Mouse (Mus musculus): Measurements from ENCODE around the gene Cabp2. TPM values are rescaled to one million over a fixed set of nuclear protein-coding genes. Genes with fewer than 3 reads are reported as not detected.
"Not testable (repeated sequence)": the region's sequence is repeated elsewhere in the genome, so short reads cannot be mapped to it uniquely, and the experiment has no call there.

Cabp2 gene
- polyA plus RNA-seq, 1 experiment from 2014 or later: not detected

DNA sequence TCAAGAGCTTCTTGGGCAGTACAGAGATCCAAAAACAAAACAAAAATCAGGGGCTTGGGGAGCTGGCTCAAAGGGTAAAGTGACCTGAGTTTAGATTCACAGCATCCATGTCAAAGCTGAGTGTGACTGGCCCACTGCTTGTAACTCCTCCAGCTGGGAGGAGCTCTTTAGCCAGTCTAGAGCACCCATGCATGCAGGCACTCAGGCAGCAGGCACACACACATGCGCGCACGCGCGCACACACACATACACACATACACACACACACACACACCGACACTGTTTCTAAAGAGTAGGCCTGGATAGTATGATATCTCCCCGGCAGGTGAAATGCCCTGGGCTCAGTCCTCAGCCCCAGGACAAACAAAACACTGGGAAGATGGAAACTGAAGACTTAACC lies 35.6 kb downstream of the Cabp2 start:
- Histone ChIP-seq H3K4me3 (replicated peaks) (no peak overlapping the region), H3K4me1 (replicated peaks) (peaks cover 28% of the 10 kb centered on the region), H3K9ac (replicated peaks) (no peak overlapping the region), H3K36me3 (peaks cover 69% of the 10 kb centered on the region), H3K9me3 (no peaks in the 10 kb centered on the region), H3K4me2 (no peak overlapping the region), H3K27me3 (no peaks in the 10 kb centered on the region), H3K27ac (no peak overlapping the region)
- no peak for ATAC-seq (ENCODE audit: insufficient number of reproducible peaks, insufficient read depth, low FRiP score, low TSS enrichment, low read depth)
- 99% methylated on average over 7 of the region's 7 CpGs for WGBS

DNA sequence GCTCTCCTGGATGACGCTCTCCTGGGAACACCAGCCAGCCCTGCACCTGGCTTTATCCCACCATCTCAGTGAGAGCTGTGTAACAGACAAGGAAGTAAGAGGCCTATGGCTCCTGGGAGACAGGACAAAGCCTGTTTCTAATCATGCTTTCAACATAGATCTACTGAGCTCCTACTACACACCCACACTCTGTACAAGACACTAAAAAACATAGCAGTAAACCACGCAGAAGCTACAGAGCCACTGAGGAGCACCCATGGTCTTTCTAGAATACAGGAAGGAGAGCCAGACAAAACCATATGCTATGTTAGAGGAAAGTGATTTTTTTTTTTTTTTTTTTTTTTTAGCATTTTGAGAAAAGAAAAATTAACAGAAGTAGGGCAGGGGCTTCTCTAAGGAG lies 37.0 kb downstream of the Cabp2 start:
- H3K27ac ChIP-seq: no peak overlapping the region
- H3K4me2 ChIP-seq: no peak overlapping the region
- WGBS: 93% methylated on average over 2 of the region's 2 CpGs
- no peak overlapping the region for H3K9ac ChIP-seq (replicated peaks)
- H3K27me3 ChIP-seq: no peaks in the 10 kb centered on the region
- H3K4me3 ChIP-seq (replicated peaks): no peak overlapping the region
- no peak for ATAC-seq (ENCODE audit: insufficient number of reproducible peaks, insufficient read depth, low FRiP score, low TSS enrichment, low read depth)
- H3K36me3 ChIP-seq: peaks cover 55% of the 10 kb centered on the region
- H3K4me1 ChIP-seq (replicated peaks): peaks cover 23% of the 10 kb centered on the region
- no peaks in the 10 kb centered on the region for H3K9me3 ChIP-seq

DNA sequence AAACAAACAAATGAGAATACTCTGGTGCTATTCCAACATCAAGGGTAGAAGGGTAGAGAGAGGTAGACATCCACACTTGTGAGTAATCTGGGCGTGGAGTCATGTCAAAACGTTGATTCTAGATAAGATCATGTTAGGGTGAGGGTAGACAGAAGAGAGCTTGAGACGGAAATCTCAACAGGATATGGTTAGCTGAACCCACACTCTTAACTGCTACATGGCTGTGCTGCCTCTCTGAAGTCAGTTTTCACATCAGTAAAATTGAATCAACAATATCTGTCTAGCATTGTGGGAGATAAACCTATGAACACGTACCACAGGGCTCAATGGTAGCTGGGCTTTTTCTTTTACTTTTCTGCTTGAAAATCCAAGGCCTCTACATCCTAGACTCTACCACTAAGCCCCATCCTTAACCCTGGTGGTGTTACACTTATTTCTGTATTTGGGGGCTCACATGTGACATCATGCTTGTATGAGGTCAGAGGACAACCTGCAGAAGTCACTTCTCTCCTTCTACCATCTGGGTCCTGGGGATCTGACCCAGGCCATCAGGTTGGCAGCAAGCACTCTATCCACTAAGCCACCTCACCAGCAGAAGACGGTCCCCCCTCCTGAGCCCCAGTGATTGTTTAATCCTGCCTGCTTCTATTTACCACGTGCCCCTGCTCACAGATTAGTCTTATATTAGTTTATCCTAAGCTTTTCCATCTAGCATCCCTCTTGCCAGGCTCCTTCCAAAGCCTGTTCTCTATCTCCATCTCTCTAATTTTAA lies 38.5 kb downstream of the Cabp2 start:
- H3K4me3 ChIP-seq (replicated peaks): peak overlapping the region; percentile 47; the same call in 1 of the 2 replicates
- no peak overlapping the region for H3K4me2 ChIP-seq

DNA sequence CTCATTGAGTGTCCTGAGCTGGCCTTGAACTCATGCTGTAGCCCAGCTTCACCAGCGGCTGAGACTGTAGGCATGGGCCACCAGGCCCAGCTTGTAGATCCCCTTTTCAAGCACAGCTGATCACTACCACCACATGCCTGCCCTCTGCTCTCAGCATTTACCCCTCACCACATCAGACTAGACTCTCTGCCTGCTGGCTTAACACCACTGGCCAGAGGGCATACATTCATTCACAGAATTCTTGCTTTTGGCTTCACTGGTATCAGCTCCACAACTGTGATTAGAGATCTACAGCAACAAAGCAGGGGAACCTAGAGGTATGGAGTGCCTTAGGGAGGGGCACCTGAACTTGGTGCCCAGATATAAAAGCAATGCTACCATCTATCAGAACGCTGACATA lies 39.1 kb downstream of the Cabp2 start:
- Histone ChIP-seq H3K27me3 (no peaks in the 10 kb centered on the region), H3K9me3 (no peaks in the 10 kb centered on the region), H3K4me3 (replicated peaks) (peak overlapping the region; percentile 47), H3K9ac (replicated peaks) (peak overlapping the region; percentile 62; the same call in 1 of the 2 replicates), H3K4me1 (replicated peaks) (peaks cover 20% of the 10 kb centered on the region), H3K4me2 (peak overlapping the region; percentile 54), H3K27ac (no peak overlapping the region), H3K36me3 (peaks cover 34% of the 10 kb centered on the region)
- 98% methylated on average over 2 of the region's 2 CpGs for WGBS
- ATAC-seq (ENCODE audit: insufficient number of reproducible peaks, insufficient read depth, low FRiP score, low TSS enrichment, low read depth): no peak

More for the DNA sequence above, 38.5 kb downstream of the Cabp2 start:
- no peak overlapping the region for H3K27ac ChIP-seq
- peaks cover 16% of the 10 kb centered on the region for H3K4me1 ChIP-seq (replicated peaks)
- no peak overlapping the region for H3K9ac ChIP-seq (replicated peaks)
- peaks cover 40% of the 10 kb centered on the region for H3K36me3 ChIP-seq
- no peaks in the 10 kb centered on the region for H3K27me3 ChIP-seq
- 90% methylated on average over 6 of the region's 6 CpGs for WGBS
- no peaks in the 10 kb centered on the region for H3K9me3 ChIP-seq
- no peak for ATAC-seq (ENCODE audit: insufficient number of reproducible peaks, insufficient read depth, low FRiP score, low TSS enrichment, low read depth)

DNA sequence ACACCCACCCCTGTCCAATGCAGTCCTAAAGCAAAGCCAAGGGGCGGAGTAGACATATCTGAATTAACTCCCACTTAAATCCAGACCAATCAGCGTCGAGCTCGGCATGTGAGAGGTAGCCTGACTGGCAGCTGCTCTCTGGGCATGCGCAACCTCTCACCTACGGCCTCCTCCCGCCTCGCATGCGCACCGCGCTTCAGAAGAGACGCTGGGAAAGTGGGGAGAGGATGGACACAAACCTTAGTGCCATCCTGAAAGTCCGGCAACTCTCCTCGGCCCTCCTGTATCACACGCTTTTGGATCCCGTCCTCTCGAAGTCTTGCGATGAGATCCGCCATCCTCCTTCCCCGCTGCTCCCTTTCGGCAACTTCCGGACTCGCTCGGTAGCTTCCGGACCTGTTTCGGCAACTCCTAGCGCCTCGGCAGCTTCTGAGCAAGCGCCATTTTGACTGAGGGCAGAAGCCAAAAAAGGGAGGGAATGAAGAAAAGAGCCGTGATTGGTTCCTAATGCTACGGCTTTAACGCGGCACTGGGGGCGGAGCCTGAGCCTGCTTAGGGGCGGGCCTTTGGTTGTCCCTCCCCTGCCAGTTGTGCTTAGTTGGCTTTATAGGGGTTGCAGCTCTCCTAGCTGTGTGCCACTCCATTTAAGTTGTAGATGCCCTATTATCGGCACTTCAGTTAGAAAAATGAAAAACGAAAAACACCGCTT lies 39.9 kb downstream of the Cabp2 start:
- peak overlapping the region; percentile 82 for H3K27ac ChIP-seq
- peaks cover 20% of the 10 kb centered on the region for H3K4me1 ChIP-seq (replicated peaks)
- peak overlapping the region; percentile 54 for H3K4me2 ChIP-seq
- peak overlapping the region; percentile 62; the same call in 1 of the 2 replicates for H3K9ac ChIP-seq (replicated peaks)
- H3K27me3 ChIP-seq: no peaks in the 10 kb centered on the region
- peak overlapping the region; percentile 47 for H3K4me3 ChIP-seq (replicated peaks)
- WGBS: 3% methylated on average over 38 of the region's 38 CpGs
- peaks cover 26% of the 10 kb centered on the region for H3K36me3 ChIP-seq
- peak; percentile 63 for ATAC-seq (ENCODE audit: insufficient number of reproducible peaks, insufficient read depth, low FRiP score, low TSS enrichment, low read depth)
- no peaks in the 10 kb centered on the region for H3K9me3 ChIP-seq

DNA sequence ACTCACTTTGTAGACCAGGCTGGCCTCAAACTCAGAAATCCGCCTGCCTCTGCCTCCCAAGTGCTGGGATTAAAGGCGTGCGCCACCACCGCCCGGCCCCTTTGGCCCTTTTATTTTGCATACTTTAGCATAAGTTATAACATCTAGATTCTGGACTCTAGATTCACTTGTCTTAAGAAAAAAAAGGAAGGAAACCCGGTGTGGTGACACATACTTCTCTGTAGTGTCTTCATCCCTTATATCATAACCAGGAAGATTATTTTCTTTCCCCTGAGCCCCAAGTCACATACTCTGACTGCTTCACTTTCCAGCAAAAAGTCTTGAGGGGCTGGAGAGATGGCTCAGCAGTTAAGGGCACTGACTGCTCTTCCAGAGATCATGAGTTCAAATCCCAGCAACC lies 40.5 kb downstream of the Cabp2 start:
- Histone ChIP-seq H3K4me2 (peak overlapping the region; percentile 0; the same call in 1 of the 2 replicates), H3K4me1 (replicated peaks) (peaks cover 26% of the 10 kb centered on the region), H3K36me3 (peaks cover 20% of the 10 kb centered on the region)
- not testable (repeated sequence) for H3K27ac ChIP-seq; ATAC-seq (ENCODE audit: insufficient number of reproducible peaks, insufficient read depth, low FRiP score, low TSS enrichment, low read depth); H3K4me3 ChIP-seq (replicated peaks); H3K9me3 ChIP-seq; H3K9ac ChIP-seq (replicated peaks); H3K27me3 ChIP-seq
- WGBS: 56% methylated on average over 6 of the region's 6 CpGs

DNA sequence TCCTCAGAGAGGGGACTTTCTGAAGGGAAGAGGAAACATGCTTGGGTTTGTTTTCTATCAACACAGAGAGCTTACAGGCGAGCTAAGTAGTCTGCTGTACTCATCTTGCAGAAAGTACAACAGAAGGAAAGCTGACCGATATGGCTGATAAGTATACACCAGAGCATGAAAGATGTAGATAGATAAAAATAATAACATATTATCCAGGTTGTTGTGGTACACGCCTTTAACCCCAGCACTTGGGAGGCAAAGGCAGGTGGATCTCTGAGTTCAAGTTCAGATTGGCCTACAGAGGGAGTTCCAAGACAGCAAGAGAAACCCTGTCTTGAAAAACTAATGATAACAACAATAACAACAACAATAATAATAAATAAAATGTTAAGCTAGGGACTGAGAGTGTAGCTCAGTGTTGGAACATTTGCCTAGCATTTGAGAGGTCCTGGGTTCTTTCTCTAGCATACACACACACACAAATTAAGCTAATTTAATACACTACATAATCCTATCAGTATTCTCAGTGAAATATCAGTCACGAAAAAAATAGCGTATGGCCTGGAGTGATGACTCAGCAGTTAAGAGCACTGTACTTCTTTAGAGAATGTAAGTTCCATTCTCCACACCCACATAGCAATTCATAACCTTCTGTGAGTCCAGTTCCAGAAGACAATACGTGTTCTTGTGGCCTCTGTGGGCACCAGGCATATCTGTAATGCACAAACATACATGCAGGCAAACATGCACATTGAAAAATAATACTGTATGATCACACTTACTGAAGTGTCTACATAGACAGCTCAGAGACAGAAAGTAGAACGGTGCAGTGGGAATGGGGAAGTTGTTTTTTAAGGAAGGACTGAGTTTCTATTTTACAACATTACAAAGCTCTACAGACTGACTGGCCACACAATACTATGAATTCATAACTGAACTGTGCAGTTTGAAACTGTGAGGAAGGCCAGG lies 41.3 kb downstream of the Cabp2 start:
- no peaks in the 10 kb centered on the region for H3K27me3 ChIP-seq
- no peak overlapping the region for H3K9ac ChIP-seq (replicated peaks)
- WGBS: 88% methylated on average over 7 of the region's 7 CpGs
- H3K4me1 ChIP-seq (replicated peaks): peaks cover 33% of the 10 kb centered on the region
- no peak overlapping the region for H3K27ac ChIP-seq
- peaks cover 17% of the 10 kb centered on the region for H3K36me3 ChIP-seq
- no peak overlapping the region for H3K4me2 ChIP-seq
- ATAC-seq (ENCODE audit: insufficient number of reproducible peaks, insufficient read depth, low FRiP score, low TSS enrichment, low read depth): no peak
- no peak overlapping the region for H3K4me3 ChIP-seq (replicated peaks)
- H3K9me3 ChIP-seq: no peaks in the 10 kb centered on the region

DNA sequence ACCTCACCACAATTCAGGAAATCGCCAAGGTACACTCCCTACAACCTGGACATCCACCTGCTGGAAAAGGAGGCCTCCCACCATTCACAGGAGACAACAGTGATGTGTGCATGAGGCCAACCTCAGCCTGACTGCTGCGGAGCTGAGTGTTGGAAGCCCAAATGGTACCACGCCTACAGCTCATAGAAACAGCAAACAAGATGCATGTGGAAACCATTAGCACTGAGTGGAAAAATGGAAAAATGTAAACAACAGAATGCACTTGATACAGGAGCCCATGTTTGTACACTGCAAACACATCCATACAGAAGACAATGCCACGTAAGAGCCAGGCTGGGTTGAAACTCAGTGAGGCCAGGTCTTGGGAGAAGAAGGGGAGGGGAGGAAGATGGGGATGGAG lies 43.1 kb downstream of the Cabp2 start:
- Histone ChIP-seq H3K36me3 (peaks cover 22% of the 10 kb centered on the region), H3K9me3 (no peaks in the 10 kb centered on the region), H3K27me3 (no peaks in the 10 kb centered on the region), H3K9ac (replicated peaks) (no peak overlapping the region), H3K4me3 (replicated peaks) (no peak overlapping the region), H3K4me2 (no peak overlapping the region), H3K4me1 (replicated peaks) (peaks cover 33% of the 10 kb centered on the region), H3K27ac (no peak overlapping the region)
- WGBS: 71% methylated on average over 4 of the region's 4 CpGs
- ATAC-seq (ENCODE audit: insufficient number of reproducible peaks, insufficient read depth, low FRiP score, low TSS enrichment, low read depth): no peak

DNA sequence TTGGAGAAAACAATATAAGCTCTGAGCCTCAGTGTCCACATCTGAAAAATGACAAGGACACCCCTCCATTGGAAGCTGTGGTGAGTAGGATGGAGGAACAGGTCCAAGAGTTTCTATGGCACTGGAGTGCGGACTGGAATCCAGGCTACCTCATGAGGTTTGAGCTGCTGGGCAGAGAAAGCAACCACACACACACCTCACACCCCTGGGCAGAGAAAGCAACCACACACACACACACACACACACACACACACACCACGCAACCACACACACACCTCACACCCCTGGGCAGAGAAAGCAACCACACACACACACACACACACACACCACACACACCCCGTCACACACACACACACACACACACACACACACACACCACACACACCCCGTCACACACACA lies 43.9 kb downstream of the Cabp2 start:
- WGBS: 4% methylated on average over 2 of the region's 4 CpGs
- Histone ChIP-seq H3K36me3 (peaks cover 30% of the 10 kb centered on the region), H3K4me3 (replicated peaks) (peak overlapping the region; percentile 75), H3K9ac (replicated peaks) (peak overlapping the region; percentile 83), H3K4me1 (replicated peaks) (peaks cover 32% of the 10 kb centered on the region), H3K4me2 (peak overlapping the region; percentile 78), H3K27ac (peak overlapping the region; percentile 64; the same call in 1 of the 2 replicates)
- not testable (repeated sequence) for H3K27me3 ChIP-seq; H3K9me3 ChIP-seq; ATAC-seq (ENCODE audit: insufficient number of reproducible peaks, insufficient read depth, low FRiP score, low TSS enrichment, low read depth)

DNA sequence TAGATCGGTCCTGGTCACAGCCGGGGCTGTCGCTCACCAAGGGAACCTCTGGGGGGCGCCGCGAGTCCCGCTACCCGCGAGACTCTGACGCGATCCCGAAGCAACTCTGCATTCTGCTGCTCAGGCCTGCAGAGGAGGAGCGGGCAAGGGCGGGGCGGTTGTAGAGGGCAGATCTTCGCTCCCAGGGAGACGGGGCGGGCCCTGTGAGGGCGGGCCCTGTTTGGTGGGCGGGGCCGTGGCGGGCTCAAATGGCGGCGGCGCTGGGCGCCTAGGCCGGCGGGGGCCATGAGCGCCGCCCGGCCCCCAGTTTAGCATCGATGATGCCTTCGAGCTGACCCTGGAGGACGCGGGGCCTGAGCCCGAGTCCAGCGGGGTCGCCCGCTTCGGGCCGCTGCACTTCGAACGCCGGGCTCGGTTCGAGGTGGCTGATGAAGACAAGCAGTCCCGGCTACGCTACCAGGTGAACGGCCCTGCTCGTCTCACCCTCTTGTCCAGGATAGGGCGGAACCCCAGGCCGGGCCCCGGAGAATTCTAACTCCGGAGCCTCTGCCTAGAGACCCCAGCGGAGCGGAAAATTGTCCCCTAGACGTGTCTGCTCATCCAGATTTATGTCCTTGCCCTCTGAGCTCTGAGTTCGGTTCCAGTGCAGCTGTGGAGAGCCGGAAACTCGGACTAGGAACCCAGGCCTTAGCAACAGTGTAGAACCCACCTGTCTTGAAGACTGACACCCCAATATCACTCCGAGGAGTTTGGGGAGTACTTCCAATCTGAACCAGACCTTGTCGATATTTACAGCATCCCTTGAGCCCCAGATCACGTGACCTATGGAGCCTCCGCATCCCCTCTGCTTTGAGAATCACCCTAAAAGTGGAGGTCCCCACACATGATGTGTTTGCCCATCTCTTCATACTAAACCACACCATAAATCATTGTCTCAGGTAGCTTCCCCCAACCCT lies 44.6 kb downstream of the Cabp2 start, which contains the start of gene Aip:
Gene Aip (minus strand): TSS at position 118 of the 956 bp plus-strand sequence.
- Histone ChIP-seq H3K27ac (peak within 1 kb of the TSS; percentile 67), H3K4me1 (replicated peaks) (peaks cover 24% of the 10 kb centered on the region), H3K4me3 (replicated peaks) (peak within 1 kb of the TSS; percentile 75), H3K36me3 (peaks cover 38% of the 10 kb centered on the region), H3K27me3 (no peaks in the 10 kb centered on the region), H3K4me2 (peak within 1 kb of the TSS; percentile 78), H3K9ac (replicated peaks) (peak within 1 kb of the TSS; percentile 83), H3K9me3 (no peaks in the 10 kb centered on the region)
- under 1% methylated on average over 64 of the region's 64 CpGs for WGBS
- ATAC-seq (ENCODE audit: insufficient number of reproducible peaks, insufficient read depth, low FRiP score, low TSS enrichment, low read depth): peak; percentile 96

All from limb, embryonic 12.5 days (tissue).